Mouse (Mus musculus): Measurements from ENCODE around the gene Tulp4. TPM values are rescaled to one million over a fixed set of nuclear protein-coding genes. Genes with fewer than 3 reads are reported as not detected.

The Tulp4 gene
- polyA plus RNA-seq, 1 experiment from 2014 or later = 178 TPM

GRCm38 (mm10) chr17:6182715-6183114, 76.5 kb downstream of the Tulp4 start:
- DNase-seq (ENCODE audit: low spot score) = no peak
- Histone ChIP-seq H3K4me3 (ENCODE audit: low read depth, low read length) (no peak overlapping the region), H3K9me3 (ENCODE audit: control insufficient read depth, low read length) (no peaks in the 10 kb centered on the region), H3K27ac (ENCODE audit: low read depth, low read length) (no peak overlapping the region), H3K9ac (ENCODE audit: low read depth, low read length) (no peak overlapping the region), H3K4me1 (replicated peaks; ENCODE audit: control insufficient read depth, insufficient read depth, low read length) (no peaks in the 10 kb centered on the region), H3K4me2 (replicated peaks; ENCODE audit: low read depth, low read length) (no peak overlapping the region), H3K27me3 (ENCODE audit: control insufficient read depth, insufficient read depth, low read length) (no peaks in the 10 kb centered on the region), H3K36me3 (ENCODE audit: control insufficient read depth, insufficient read depth, low read length) (0 out of 2 replicates have a peak, but pooled peaks cover 2% of the 10 kb centered on the region)
- 59% methylated on average over 4 of the region's 4 CpGs for WGBS
- ATAC-seq (ENCODE audit: low FRiP score) = no peak

GRCm38 (mm10) chr17:6186651-6187050, 80.4 kb downstream of the Tulp4 start:
- H3K27ac ChIP-seq (ENCODE audit: low read depth, low read length) = no peak overlapping the region
- H3K27me3 ChIP-seq (ENCODE audit: control insufficient read depth, insufficient read depth, low read length) = no peaks in the 10 kb centered on the region
- H3K4me3 ChIP-seq (ENCODE audit: low read depth, low read length) = no peak overlapping the region
- no peaks in the 10 kb centered on the region for H3K9me3 ChIP-seq (ENCODE audit: control insufficient read depth, low read length)
- H3K9ac ChIP-seq (ENCODE audit: low read depth, low read length) = no peak overlapping the region
- no peaks in the 10 kb centered on the region for H3K4me1 ChIP-seq (replicated peaks; ENCODE audit: control insufficient read depth, insufficient read depth, low read length)
- WGBS = 92% methylated on average over 4 of the region's 4 CpGs
- ATAC-seq (ENCODE audit: low FRiP score) = no peak
- no peaks in the 10 kb centered on the region for H3K36me3 ChIP-seq (ENCODE audit: control insufficient read depth, insufficient read depth, low read length)
- H3K4me2 ChIP-seq (replicated peaks; ENCODE audit: low read depth, low read length) = no peak overlapping the region
- DNase-seq (ENCODE audit: low spot score) = no peak

- no peak overlapping the region for H3K27ac ChIP-seq (ENCODE audit: low read depth, low read length)
- H3K4me3 ChIP-seq (ENCODE audit: low read depth, low read length) = no peak overlapping the region
- 0 out of 2 replicates have a peak, but pooled peaks cover 4% of the 10 kb centered on the region for H3K36me3 ChIP-seq (ENCODE audit: control insufficient read depth, insufficient read depth, low read length)
- DNase-seq (ENCODE audit: low spot score) = no peak
- H3K4me1 ChIP-seq (replicated peaks; ENCODE audit: control insufficient read depth, insufficient read depth, low read length) = no peaks in the 10 kb centered on the region
- no peak for ATAC-seq (ENCODE audit: low FRiP score)
- WGBS = 92% methylated on average over 8 of the region's 8 CpGs
- H3K9ac ChIP-seq (ENCODE audit: low read depth, low read length) = no peak overlapping the region
- H3K9me3 ChIP-seq (ENCODE audit: control insufficient read depth, low read length) = no peaks in the 10 kb centered on the region
- H3K27me3 ChIP-seq (ENCODE audit: control insufficient read depth, insufficient read depth, low read length) = no peaks in the 10 kb centered on the region
- no peak overlapping the region for H3K4me2 ChIP-seq (replicated peaks; ENCODE audit: low read depth, low read length)
Observed at GRCm38 (mm10) chr17:6187183-6187582, 80.9 kb downstream of the Tulp4 start.

- H3K4me3 ChIP-seq (ENCODE audit: low read depth, low read length) = no peak overlapping the region
- no peak overlapping the region for H3K4me2 ChIP-seq (replicated peaks; ENCODE audit: low read depth, low read length)
- 0 out of 2 replicates have a peak, but pooled peaks cover 4% of the 10 kb centered on the region for H3K36me3 ChIP-seq (ENCODE audit: control insufficient read depth, insufficient read depth, low read length)
- no peaks in the 10 kb centered on the region for H3K4me1 ChIP-seq (replicated peaks; ENCODE audit: control insufficient read depth, insufficient read depth, low read length)
- no peaks in the 10 kb centered on the region for H3K27me3 ChIP-seq (ENCODE audit: control insufficient read depth, insufficient read depth, low read length)
- H3K9ac ChIP-seq (ENCODE audit: low read depth, low read length) = no peak overlapping the region
- no peak for DNase-seq (ENCODE audit: low spot score)
- no peak overlapping the region for H3K27ac ChIP-seq (ENCODE audit: low read depth, low read length)
- no peaks in the 10 kb centered on the region for H3K9me3 ChIP-seq (ENCODE audit: control insufficient read depth, low read length)
- 93% methylated on average over 5 of the region's 5 CpGs for WGBS
- ATAC-seq (ENCODE audit: low FRiP score) = no peak
Observed at GRCm38 (mm10) chr17:6189207-6189606, 83.0 kb downstream of the Tulp4 start.

GRCm38 (mm10) chr17:6192275-6192674, 86.0 kb downstream of the Tulp4 start:
- H3K4me3 ChIP-seq (ENCODE audit: low read depth, low read length) = no peak overlapping the region
- H3K27me3 ChIP-seq (ENCODE audit: control insufficient read depth, insufficient read depth, low read length) = no peaks in the 10 kb centered on the region
- ATAC-seq (ENCODE audit: low FRiP score) (no peak), DNase-seq (ENCODE audit: low spot score) (no peak)
- no peaks in the 10 kb centered on the region for H3K4me1 ChIP-seq (replicated peaks; ENCODE audit: control insufficient read depth, insufficient read depth, low read length)
- no peak overlapping the region for H3K27ac ChIP-seq (ENCODE audit: low read depth, low read length)
- no peak overlapping the region for H3K4me2 ChIP-seq (replicated peaks; ENCODE audit: low read depth, low read length)
- H3K9me3 ChIP-seq (ENCODE audit: control insufficient read depth, low read length) = no peaks in the 10 kb centered on the region
- no peak overlapping the region for H3K9ac ChIP-seq (ENCODE audit: low read depth, low read length)
- 86% methylated on average over 6 of the region's 6 CpGs for WGBS
- H3K36me3 ChIP-seq (ENCODE audit: control insufficient read depth, insufficient read depth, low read length) = 0 out of 2 replicates have a peak, but pooled peaks cover 4% of the 10 kb centered on the region

- H3K9me3 ChIP-seq (ENCODE audit: control insufficient read depth, low read length) = no peaks in the 10 kb centered on the region
- H3K27me3 ChIP-seq (ENCODE audit: control insufficient read depth, insufficient read depth, low read length) = no peaks in the 10 kb centered on the region
- DNase-seq (ENCODE audit: low spot score) = no peak
- no peak overlapping the region for H3K27ac ChIP-seq (ENCODE audit: low read depth, low read length)
- no peak overlapping the region for H3K4me3 ChIP-seq (ENCODE audit: low read depth, low read length)
- no peaks in the 10 kb centered on the region for H3K4me1 ChIP-seq (replicated peaks; ENCODE audit: control insufficient read depth, insufficient read depth, low read length)
- H3K4me2 ChIP-seq (replicated peaks; ENCODE audit: low read depth, low read length) = no peak overlapping the region
- H3K36me3 ChIP-seq (ENCODE audit: control insufficient read depth, insufficient read depth, low read length) = peaks cover 4% of the 10 kb centered on the region; the same call in 1 of the 2 replicates
- ATAC-seq (ENCODE audit: low FRiP score) = no peak
- WGBS = 93% methylated on average over 1 of the region's 1 CpGs
- no peak overlapping the region for H3K9ac ChIP-seq (ENCODE audit: low read depth, low read length)
Observed at GRCm38 (mm10) chr17:6195390-6195789, 89.2 kb downstream of the Tulp4 start.

- no peak overlapping the region for H3K4me3 ChIP-seq (ENCODE audit: low read depth, low read length)
- ATAC-seq (ENCODE audit: low FRiP score) (no peak), DNase-seq (ENCODE audit: low spot score) (no peak)
- H3K9ac ChIP-seq (ENCODE audit: low read depth, low read length) = no peak overlapping the region
- 70% methylated on average over 7 of the region's 7 CpGs for WGBS
- H3K36me3 ChIP-seq (ENCODE audit: control insufficient read depth, insufficient read depth, low read length) = peaks cover 4% of the 10 kb centered on the region
- no peaks in the 10 kb centered on the region for H3K4me1 ChIP-seq (replicated peaks; ENCODE audit: control insufficient read depth, insufficient read depth, low read length)
- no peak overlapping the region for H3K27ac ChIP-seq (ENCODE audit: low read depth, low read length)
- H3K4me2 ChIP-seq (replicated peaks; ENCODE audit: low read depth, low read length) = no peak overlapping the region
- H3K27me3 ChIP-seq (ENCODE audit: control insufficient read depth, insufficient read depth, low read length) = no peaks in the 10 kb centered on the region
- no peaks in the 10 kb centered on the region for H3K9me3 ChIP-seq (ENCODE audit: control insufficient read depth, low read length)
Observed at GRCm38 (mm10) chr17:6197491-6197890, 91.3 kb downstream of the Tulp4 start.

GRCm38 (mm10) chr17:6198670-6199069, 92.4 kb downstream of the Tulp4 start:
- Histone ChIP-seq H3K27me3 (ENCODE audit: control insufficient read depth, insufficient read depth, low read length) (no peaks in the 10 kb centered on the region), H3K36me3 (ENCODE audit: control insufficient read depth, insufficient read depth, low read length) (peaks cover 4% of the 10 kb centered on the region), H3K4me1 (replicated peaks; ENCODE audit: control insufficient read depth, insufficient read depth, low read length) (no peaks in the 10 kb centered on the region), H3K4me2 (replicated peaks; ENCODE audit: low read depth, low read length) (no peak overlapping the region), H3K9ac (ENCODE audit: low read depth, low read length) (no peak overlapping the region), H3K9me3 (ENCODE audit: control insufficient read depth, low read length) (no peaks in the 10 kb centered on the region), H3K4me3 (ENCODE audit: low read depth, low read length) (no peak overlapping the region), H3K27ac (ENCODE audit: low read depth, low read length) (no peak overlapping the region)
- WGBS = 92% methylated on average over 6 of the region's 6 CpGs
- ATAC-seq (ENCODE audit: low FRiP score) = no peak
- no peak for DNase-seq (ENCODE audit: low spot score)

- Histone ChIP-seq H3K9ac (ENCODE audit: low read depth, low read length) (no peak overlapping the region), H3K4me3 (ENCODE audit: low read depth, low read length) (no peak overlapping the region), H3K4me2 (replicated peaks; ENCODE audit: low read depth, low read length) (no peak overlapping the region), H3K27ac (ENCODE audit: low read depth, low read length) (no peak overlapping the region), H3K9me3 (ENCODE audit: control insufficient read depth, low read length) (no peaks in the 10 kb centered on the region), H3K27me3 (ENCODE audit: control insufficient read depth, insufficient read depth, low read length) (no peaks in the 10 kb centered on the region), H3K4me1 (replicated peaks; ENCODE audit: control insufficient read depth, insufficient read depth, low read length) (no peaks in the 10 kb centered on the region), H3K36me3 (ENCODE audit: control insufficient read depth, insufficient read depth, low read length) (peaks cover 4% of the 10 kb centered on the region)
- 67% methylated on average over 4 of the region's 4 CpGs for WGBS
- no peak for DNase-seq (ENCODE audit: low spot score)
- ATAC-seq (ENCODE audit: low FRiP score) = no peak
Observed at GRCm38 (mm10) chr17:6199166-6199565, 92.9 kb downstream of the Tulp4 start.
